Mouse (Mus musculus) mouse trophoblast stem cell (cell line): ENCODE results near the gene Pih1d1.

Experiments used
- in situ Hi-C, 2 experiments: fragments of 300-500 bp; cut with MseI, MboI; formaldehyde crosslinking; loops; 2 replicates in 1 of 2; 3 replicates in 1 of 2; pipeline ENCODE4 v1.15.1; 2025

The Pih1d1 gene

DNA sequence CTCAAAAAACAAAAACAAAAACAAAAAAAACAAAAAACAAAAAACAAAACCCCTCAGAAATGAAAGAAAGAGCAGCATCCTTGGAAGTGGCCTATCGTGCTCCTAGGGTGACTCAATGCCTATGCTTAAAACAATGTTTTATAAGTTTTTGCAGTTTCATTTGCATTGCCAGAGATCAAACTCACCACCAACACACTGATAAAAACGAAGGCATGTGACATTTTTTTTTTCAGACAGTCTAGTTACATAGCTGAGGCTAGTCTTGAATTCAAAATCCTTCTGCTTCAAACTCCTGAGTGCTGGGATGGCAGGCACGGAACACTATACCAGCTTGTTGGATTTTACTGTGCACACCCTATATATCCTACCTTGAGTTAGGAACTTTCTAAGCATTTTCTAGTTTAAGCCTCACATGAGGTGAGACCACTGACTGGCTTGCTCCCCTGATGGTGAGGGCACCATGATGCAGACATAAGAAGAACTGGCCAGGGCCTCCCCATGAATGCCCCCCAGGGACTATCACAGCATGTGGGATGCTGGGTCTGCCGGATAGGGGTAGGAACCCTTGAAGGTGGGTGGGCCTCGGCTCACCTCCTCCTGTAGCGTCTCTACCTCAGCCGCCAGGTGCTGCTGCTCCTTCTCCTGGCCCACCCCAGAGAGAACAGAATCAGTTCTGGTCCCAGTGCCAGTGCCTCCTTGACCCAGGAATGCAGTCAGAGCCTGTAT, 38.6 kb downstream of the Pih1d1 start:
- in situ Hi-C loops = no loop called here

DNA sequence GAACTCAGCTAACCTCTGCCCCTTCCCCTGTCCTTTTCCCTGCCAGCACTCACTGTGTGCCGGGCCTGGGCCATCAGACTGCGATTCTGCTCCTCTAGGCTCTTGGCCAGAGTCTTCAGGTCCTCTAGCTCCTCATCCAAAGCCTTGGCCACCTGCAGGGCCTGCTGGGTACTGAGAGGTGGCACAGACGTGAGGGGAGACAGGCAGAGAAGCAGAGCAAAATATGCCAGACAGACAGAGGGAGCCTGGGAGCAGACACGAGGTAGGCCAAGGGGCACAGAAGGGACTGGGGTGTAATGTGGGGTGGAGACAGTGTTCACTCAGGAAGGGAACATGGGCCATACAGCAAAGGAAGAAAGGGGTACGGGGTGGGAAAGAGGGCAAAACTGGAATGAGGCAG, 39.3 kb downstream of the Pih1d1 start:
- in situ Hi-C loops = no loop called here

DNA sequence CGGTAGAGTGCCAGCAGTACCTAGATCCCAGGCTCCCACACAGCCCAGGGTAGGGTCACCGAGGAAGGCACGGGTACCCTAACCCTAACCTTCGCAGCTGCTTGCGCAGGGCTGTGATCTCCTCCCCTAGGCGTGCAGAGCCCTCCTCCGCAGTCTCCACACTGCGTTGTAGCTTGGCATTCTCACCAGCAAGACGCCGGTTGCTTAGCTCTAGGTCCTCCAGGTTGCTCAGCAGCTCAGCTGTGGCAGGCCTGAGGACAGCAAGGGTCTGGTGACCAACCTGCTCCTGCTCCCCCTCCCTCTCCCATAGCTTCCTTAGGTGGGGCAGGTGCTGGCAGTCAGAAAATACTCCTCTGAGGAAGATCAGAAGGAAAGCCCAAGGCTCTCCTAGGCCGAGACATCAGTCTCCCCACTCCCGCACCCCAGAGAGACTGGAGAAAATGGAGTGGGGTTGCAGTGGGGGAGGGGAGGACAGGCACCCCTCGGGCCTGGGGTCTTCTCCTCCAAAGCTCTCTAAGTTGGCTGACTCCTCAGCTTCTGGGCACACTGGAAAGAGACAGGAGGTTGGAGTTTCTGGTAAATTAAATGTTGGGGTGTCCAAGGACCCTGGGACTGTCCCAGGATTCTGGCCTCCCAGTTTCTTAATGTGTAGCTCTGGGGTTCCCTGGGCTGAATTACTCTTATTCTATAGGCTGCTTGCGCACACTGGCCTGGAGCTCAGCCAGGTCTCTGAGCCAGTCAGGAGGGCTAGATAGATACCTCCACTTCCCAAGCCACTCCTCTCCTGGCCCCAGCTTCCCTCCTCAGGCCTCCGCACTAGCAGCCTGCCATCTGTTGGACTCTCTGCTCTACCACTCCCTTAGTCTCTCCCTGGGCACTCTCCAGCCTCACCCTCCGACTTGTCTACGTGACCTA, 40.0 kb downstream of the Pih1d1 start:
- in situ Hi-C loops = no loop called here

DNA sequence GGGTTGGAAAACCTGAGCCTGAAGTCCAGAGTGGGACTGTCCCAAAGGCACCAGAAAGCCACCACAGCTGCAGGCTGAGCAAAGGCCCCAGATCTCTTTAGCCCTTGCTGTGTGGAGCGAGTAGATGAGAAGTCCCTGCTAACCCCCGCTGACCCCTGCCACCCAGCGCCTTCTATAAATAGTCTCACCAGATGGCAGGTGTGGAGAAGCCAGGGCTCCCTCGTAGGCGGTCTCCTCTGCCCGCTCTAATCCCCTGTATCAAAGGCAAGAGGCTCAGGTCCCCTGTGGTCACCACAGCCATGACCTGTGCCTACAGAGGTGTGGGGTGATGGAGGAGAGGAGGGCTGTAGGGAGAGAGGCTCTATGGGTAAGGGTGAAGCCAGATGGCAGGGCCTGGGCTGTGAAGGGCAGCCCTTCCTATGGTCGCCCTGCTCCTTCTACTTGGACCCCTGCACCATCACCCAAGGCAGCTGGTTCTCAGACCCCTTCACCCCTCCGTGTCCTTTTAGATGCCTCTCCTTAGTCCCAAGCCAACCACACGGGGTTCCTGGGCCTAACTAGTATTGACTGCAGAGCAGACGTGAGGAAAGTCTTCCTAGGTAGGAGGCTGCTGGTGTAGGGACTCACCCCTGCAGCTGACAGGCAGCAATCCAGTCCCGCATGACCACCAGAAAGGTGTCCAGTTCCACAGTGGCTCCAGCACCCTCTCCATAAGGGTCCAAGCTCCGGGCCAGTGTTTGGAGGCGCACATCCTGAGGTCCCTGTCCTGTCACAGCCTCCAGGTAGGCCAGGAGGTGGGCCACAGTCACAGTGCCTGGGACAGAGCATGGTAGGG, 41.5 kb downstream of the Pih1d1 start:
- in situ Hi-C loops = no loop called here

DNA sequence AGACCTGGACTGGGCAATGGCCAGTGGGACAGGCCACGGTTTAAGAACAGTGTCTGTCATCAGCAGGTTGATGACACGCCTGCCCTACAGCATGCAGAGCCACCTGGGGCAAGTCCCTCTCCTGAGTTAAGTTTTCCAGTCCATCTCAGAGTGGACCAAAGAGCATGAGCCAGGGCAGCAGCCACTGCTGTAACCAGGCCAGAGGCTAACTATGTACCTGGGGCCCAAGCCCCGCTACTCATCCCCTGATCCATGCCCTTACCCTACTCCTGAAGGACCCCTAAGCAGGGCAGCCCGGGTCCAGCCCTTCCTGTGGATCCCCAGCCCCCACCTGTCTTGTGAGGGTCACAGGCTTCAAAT, 42.1 kb downstream of the Pih1d1 start:
- in situ Hi-C loops = no loop called here

DNA sequence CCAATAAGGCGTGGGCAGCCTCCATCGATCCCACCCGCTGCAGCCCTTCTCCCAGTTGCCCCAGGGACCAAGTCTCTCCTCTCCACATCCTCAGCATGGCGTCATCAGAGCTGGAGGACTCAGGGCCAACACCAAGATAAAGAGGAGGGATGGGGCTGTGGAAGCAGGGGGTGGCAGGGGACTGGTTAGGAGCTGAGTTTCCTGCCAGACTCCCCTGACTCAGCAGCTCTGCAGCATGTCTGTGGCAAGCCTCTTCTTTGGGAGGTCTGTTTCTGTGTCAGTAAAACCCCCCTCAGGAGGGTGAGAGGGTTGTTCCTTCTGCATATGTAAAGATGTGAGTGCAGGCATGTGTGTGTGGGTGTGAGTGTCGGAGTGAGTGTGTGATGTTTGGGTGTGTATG, 42.9 kb downstream of the Pih1d1 start:
- in situ Hi-C loops = no loop called here

DNA sequence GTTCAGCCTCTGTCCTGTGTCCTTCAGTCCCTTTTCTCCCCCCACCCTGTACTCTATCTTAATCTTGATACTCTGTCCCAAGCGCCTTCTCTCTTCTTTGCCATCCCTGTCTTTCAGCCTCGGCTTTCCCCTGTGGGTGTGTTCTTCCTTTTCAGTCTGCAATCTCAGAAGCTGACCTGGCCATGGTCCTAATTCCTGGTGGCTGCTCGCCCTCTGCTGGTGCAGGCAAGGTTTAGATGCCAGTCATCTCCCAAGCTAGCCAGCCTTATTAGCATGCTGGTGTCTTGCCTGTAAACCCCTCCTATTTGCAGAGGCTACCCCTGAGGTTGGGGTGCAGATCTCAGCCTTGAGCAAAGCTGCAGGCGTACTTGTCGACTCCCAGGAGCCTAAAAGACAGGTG, 44.3 kb downstream of the Pih1d1 start:
- in situ Hi-C loops = no loop called here

DNA sequence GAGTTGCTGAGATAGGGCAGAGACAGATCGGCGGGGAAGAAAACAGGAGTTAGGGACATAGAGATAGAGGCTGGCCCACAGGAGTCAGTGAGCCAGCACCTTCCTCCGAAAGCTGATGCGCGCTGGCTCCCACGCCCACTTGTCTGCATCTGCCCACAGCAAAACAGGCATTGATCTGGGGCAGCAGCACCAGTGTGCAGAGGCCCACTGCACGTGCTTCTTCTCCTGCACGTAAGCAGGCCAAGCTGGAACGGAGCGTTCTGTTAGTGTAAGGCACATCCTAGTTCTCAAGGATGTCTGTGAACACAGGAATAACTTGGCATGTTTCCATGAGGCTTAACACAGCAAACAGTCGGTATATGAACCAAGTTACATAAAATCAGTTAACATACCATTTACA, 44.9 kb downstream of the Pih1d1 start:
- in situ Hi-C loops = no loop called here

DNA sequence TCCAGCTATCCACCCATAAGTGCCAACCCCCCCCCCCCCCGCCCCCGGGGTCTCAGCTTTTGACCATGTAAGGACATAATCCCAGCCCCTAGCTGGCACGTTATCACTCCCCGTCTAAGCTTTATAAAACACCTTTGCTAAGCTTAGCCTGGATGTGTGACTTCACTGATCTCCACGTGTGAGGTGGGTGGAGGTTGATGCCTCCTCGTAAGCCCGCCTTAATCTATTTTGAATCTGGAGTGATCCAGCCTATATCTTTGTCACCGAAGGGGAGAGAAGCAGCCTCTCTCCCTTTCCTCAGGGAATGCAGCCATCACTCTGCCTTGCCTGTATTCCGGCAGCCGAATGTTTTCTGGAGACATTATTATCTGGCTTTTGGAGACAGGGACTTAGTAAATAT, 48.6 kb downstream of the Pih1d1 start:
- in situ Hi-C loops = loop anchor here in 1 of 2 experiments (5.0 kb wide), 1 partner anchor 40 kb away; the partner anchor contains the start of gene Slc17a7

DNA sequence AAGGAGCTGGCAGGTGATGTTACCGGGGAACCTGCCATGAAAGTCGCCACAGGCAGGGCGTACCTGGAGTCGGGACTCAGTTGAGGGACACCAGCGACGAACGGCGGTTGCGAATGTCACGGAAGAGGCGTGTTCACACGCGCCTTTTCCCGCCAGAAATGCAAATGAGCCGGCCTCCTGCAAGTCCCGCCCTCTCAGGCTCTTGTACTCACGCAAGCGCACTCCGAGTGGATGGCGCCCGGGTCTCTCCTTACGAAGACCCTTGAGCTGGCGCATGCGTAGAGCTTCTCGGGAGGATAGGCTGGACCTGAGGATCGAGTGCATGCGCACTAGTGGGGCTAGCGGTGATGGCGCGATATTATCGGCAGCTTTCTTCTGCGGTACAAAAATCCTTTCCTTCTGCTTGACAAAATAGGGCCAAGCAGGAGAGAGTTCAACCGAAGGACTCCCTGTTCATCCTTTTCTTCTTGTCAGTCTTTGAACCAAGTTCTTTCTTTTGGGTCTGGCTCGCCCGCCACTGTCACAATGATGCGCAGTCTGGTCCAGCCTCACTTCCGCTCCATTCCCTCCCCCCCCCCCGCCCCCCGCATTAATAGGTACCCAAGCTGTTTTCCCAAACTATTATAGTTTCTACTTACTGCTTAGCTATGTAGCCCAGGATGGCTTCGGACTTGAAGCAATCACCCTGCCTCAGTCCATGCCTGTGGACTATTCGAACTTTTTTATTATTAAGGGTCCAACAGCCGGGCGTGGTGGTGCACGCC, 50.5 kb downstream of the Pih1d1 start, which contains the start of gene Ccdc155:
Ccdc155 (minus strand) TSS at position 513 of the 764 bp plus-strand sequence.
- in situ Hi-C loops = loop anchor here in 1 of 2 experiments (5.0 kb wide), 1 partner anchor 42 kb away; the partner anchor contains the start of gene Slc17a7

DNA sequence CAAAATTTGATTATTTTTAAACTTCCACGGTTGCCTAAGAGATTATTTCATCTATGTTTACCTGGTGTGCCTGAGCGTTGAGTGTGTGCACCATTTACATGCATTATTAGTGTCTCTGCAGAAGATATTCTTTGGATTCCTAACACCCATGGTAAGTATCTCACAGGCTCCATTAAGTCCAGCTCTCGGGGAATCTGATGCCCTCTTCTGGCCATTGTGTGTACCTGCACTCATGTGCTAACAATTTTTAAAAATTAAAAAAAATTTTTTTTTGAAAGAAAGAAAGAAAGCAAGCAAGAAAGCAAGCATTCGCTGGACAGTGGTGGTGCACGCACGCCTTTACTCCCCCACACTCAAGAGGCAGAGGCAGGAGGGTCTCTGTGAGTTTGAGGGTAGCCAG, 54.2 kb downstream of the Pih1d1 start:
- in situ Hi-C loops = no loop called here
